Mouse (Mus musculus) C2C12 (cell line): Measurements from ENCODE around the gene Eya2.

Experiments
- CTCF ChIP-seq: IDR thresholded peaks from one replicate; pipeline ENCODE4 v1.5.1; 2011; ENCODE audit not compliant: control insufficient read depth, insufficient read depth, insufficient read length
- FOSL1 ChIP-seq: IDR thresholded peaks from one replicate; pipeline ENCODE4 v1.8.0; 2011; ENCODE audit warnings: mild to moderate bottlenecking, low read length; ENCODE audit not compliant: poor library complexity, insufficient read depth, severe bottlenecking

GRCm38 (mm10) chr2:165561861-165562260 is 33.0 kb upstream of the Eya2 start:
- no peak for TF ChIP-seq CTCF
- no peak for TF ChIP-seq FOSL1
